Mouse (Mus musculus): ENCODE measurements around the gene Fbxl21.

GRCm38 (mm10) chr13:56513595-56513994 is 8.7 kb upstream of the Fbxl21 start:
- TF ChIP-seq MYOG (IDR thresholded peaks at IDR 0.05; ENCODE audit: control insufficient read depth in 1 of 3, insufficient read depth in 1 of 3, insufficient read length in 2 of 3, low read depth in 2 of 3) (no peak), CEBPB (IDR thresholded peaks at IDR 0.05; ENCODE audit: insufficient read depth, poor library complexity, severe bottlenecking) (no peak), TCF3 (IDR thresholded peaks at IDR 0.05; ENCODE audit: insufficient read length, low read depth) (no peak), POLR2AphosphoS2 (IDR thresholded peaks at IDR 0.05; ENCODE audit: insufficient read length, low read depth) (no peak), POLR2A (IDR thresholded peaks at IDR 0.05; ENCODE audit: insufficient read length, low read depth) (no peak), TCF12 (IDR thresholded peaks at IDR 0.05; ENCODE audit: insufficient read depth, poor library complexity, severe bottlenecking) (no peak), MAX (IDR thresholded peaks at IDR 0.05; ENCODE audit: low read depth) (no peak), USF1 (IDR thresholded peaks at IDR 0.05; ENCODE audit: low read depth) (no peak)

All from myocyte (in vitro differentiated cells).